Mouse (Mus musculus) CD4-positive helper T cell, adult 2 months (primary cell): Measurements from ENCODE around the gene 1700030J22Rik.

Experiments
- DNase-seq: peaks from one replicate; pipeline ENCODE4 v3.0.0-alpha.2; 2012; ENCODE audit warnings: low read depth, missing footprints, low spot score

Gene 1700030J22Rik

DNA sequence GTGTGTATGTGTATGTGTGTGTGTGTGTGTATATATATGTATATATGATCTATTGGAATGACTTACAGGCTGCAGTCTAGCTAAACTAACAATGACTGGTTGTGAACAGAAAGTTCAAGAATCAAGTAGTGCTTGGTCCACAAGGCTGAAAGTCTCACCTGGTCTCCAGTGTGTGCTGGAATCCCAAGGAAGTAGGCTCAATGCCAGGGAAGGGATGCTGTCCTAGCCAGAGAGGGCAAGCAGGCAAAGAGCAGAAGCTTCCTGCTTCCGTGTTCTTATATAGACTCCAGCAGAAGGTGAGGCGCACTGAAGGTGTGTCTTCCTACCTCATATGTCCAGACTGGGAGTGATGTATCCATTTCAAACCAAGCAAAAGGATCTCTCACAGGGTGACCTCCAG, 27.0 kb downstream of the 1700030J22Rik start:
- DNase-seq = no peak

DNA sequence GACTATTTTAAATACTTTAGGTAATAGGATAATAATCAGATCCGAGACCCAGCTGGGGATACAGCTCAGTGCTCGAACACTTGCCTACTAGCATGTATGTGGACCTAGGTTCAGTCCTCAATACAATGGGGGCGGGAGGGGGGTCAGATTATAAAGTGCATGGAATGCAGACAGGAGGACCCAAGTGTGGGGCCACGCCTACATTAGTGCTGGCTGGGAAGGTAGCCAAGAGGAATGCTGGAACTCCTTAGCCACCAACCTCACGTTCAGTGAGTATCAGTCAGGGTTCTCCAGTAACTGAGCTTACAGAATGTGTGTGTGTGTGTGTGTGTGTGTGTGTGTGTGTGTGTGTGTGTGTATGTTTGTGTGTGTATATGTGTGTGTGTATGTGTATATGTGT, 27.4 kb downstream of the 1700030J22Rik start:
- no peak for DNase-seq

DNA sequence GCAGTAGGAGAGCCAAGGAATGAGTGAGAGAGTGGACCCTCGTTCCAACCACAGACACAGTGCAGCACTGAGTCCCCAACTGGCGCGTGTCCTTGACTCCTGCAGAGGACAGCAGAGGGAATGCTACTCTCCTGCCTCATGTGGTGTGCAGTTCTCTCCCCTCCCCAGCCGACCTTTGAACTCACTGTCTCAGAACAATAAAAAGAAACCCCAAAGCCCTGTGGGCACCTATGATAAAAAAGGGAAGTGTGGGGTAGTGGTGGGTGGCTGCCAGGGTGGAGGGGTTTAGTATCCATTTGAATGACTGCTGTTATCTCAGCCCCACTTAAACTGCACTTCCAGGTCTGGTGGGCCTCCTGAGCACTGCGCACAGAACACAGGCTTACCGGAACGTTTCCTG, 31.2 kb downstream of the 1700030J22Rik start:
- no peak for DNase-seq

DNA sequence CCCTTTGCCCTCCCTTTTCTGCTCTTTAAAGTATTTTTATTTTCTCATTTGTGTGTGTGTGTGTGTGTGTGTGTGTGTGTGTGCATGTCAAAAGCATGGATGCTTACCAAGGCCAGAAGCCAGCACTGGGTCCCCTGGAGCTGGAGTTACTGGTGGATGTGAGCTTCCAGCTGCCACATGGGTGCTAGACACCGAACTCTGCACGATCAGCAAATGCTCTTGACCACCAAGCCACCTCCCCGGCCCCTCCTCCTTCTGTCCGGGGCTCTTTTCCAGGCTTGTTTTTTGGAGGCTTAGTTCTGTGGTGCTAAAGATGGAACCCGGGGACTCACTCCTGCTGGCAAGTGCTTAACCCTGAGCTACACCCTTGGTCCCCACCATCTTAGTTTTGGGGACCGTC, 31.9 kb downstream of the 1700030J22Rik start:
- no peak for DNase-seq

DNA sequence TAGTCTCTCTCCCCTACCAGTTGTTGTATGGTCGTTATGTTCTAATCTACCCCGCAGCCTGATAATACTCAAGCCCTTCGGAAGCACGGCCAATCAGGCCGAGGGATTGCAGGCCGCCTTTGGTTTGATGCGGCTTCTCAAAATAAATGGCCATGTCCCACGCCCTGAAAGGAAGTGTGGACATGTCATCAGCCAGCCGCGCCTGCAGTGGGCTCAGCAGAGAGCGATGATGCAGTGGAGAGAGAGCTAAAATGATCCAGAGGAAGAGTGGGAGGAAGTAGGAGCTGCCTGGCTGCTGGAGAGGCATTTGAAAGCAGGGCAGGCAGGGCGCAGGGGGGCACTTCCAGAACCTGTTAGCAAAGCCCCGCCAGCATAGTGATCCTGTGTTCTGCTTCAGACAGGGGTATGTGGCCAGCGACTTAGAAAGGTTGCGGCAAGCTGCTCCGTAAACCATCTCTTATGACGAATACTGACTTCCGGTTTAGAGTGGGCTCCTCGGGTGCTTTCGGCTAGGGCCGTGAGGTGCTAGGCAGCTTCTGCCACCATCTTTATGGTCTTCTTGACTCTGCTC, 32.4 kb downstream of the 1700030J22Rik start:
- DNase-seq = peak; percentile 70

DNA sequence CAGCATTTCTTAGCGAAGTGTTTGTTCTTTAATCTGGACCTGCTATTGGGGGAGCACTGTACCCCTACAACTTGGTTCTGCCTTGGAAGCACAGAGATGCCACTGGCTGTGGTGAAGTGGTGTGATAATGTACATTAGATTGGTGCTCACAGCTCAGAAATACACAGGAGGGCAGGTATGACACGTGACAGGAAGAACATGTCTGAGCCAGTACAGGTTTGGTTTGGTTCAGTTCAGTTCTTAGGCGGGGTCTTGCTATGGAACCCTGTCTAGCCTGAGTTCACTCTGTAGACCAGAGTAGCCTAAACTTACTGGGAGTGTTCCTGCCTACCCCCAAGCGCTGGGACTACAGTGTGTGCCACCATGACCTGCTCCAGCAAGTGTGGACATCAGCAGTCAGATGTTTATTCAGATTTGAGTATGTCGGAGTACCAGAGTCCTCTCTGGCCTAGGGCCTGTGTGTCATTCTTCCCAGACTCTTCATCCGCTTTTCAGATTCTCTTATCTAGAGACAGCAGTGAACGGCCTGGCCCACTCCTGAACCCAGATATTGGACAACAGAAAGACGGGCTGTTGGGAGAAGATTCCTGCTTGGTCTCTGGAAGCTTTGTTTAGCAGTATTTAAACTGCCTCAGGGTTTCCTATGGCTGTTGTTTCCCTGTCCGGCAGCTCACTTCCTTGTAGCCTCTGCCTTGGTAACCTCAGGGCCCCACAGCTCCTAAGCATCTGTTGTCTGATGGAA, 33.4 kb downstream of the 1700030J22Rik start:
- peak; percentile 16 for DNase-seq

DNA sequence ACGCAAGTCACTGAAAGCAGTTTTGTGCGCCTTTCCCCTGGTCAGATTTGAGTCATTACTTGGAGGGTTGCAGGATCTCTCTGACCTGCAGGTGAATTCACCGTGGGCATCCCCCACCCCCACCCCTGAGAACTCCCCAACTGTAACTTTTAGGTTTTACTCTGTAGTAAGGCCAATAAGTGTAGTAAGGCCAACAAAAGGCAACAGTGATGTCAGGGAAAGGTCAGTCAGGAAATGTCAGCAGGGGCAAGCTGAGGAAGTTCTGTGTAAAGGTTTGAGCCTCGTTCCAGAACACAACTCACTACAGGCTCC, 34.4 kb downstream of the 1700030J22Rik start:
- DNase-seq = no peak

DNA sequence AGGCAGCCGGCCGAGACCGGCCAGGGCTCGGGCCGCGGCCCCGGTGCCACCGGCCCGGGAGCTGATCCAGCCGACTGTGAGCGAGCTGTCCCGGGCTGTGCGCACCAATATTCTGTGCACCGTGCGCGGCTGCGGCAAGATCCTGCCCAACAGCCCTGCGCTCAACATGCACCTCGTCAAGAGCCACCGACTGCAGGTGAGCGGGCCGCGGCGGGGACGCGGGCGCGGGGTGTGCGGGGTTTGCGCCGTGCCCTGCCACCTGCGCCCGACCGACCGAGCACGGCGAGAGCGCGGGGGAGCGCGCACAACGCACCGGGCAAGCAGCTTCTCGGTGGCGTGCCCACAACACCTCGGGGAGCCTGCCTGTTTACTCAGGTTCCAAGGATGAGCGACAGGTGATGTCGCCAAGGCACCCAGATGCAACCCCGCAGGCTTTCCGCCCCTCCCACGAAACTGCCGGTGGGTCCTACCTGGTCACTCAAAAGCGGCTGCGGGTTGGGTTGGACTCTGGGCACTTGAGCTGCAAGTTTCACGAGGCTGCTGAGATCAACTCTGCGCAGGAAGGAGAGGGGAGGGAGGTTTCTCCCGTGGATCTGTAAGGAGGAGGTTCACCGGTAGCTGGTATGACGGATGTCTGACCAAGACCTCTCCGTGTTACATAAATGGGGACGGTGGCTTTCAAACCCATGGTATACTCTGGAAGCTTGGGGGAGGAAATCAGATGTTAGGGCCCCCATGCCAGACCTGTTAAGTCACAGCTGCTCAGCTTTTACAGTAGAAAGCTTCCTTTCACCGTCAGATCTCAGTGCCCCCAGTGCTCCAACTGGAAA, 35.0 kb downstream of the 1700030J22Rik start:
- peak; percentile 51 for DNase-seq

DNA sequence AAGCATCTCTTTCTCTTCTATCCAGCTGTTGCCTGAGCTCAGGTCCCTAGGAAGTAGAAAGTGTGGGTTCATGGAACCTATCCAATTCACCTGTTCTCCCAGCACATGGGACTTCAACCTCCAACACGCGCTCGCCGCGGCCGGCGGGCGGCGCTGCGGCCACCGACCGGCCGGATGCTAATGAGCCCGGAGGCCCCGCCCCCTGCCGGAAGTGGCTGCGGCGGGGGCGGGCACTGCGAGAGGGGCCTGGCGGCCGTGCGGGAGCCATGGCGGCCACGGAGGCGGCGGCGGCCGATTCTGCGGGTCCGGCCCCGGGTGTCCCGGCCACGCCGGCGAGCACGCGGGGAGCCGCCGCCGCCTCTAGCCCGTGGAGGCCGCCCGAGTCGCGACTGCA, 35.6 kb downstream of the 1700030J22Rik start, which contains the start of gene Atmin:
Gene Atmin (plus strand): TSS at position 233 of the 394 bp plus-strand sequence.
- peak; percentile 87 for DNase-seq

DNA sequence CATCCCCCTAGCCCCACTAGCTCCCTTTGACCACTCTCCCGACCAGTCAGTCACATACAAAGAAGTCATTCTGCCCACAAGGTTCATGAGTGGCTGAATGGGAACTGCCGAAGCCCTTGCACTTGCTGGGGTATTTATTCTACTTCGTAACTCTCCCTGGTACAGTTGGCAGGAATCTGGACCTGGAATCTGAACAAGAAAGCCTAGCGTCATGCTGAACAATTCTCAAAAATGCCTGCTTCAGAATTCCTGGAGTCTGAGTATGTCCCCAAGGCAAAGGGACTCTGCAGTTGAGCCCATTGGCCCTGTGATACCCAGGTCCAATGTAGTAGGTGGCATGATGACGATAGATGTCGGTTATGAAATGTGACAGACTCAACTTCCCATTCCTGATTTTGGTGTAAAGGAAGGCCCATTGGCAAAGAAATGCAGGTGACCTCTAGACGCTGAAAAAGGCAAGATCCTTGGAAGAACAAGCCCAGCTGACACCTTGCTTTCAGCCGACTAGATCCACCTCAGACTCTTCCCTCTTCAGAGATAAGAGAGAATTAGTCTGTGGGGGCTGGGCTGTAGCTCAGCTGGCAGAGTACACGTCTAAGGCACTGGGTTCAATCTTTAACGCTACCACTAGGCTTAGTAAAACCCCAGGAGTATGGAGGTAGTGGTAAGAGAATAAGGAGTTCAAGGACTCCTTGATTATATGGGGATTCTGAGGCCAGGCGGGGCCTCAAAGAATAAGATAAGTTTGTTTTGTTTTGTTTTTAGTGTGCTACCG, 36.3 kb downstream of the 1700030J22Rik start:
- DNase-seq = peak; percentile 14

DNA sequence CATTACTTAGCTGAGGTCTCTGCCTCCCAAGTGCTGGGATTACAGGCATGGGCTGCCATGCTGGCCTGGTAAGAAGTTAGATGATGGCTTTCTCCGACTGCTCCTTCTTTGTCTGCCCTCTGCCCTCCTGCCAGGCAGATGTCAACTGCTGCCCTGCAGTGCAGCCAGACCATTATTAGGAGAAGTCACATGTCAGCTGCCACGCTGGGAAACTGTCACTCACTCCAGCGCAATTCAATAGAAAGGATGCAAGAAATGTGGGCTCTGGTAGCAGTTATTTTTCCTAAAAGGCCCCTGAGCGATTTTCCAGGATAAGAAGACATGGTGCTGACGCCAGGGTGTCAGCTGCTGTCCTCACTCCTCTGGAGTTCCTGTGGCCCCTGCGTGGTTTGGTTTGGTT, 43.3 kb downstream of the 1700030J22Rik start:
- no peak for DNase-seq

DNA sequence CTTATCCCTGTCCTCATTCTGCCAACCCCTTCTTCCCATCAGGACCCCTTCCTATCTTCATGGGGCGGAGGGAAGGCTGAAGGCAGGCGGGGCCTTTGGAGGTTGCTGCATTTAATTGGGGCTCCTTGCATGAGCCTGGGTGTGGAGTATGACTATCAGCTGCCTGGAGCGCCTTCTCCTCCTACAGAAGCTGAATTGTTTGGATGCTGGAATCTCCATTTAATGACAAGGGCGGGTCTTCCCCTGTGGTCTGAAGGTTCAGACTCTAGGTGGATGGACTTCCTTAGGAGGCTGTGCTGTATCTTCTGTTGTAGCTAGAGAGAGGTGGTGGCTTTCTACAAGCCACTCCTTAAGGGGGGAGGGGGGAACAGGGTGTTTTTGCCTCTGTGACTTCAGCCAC, 43.8 kb downstream of the 1700030J22Rik start:
- no peak for DNase-seq

DNA sequence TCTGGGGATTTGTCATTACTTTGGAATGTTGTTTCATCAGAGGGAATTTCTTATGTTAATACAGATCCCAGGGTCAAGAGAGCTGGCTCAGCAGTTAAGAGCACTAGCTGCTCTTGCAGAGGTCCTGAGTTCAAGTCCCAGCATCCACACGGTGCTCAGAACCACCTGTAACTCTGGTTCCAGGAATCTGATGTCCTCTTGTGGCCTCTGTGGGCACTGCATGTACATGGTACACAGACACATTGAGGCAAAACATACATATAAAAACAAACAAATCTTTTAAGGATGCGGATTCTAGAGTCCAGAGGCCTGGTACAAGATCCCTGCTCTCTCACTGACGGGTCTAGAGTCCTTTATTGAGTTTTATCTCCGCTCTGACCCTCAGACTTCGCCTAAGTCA, 50.2 kb downstream of the 1700030J22Rik start:
- no peak for DNase-seq

DNA sequence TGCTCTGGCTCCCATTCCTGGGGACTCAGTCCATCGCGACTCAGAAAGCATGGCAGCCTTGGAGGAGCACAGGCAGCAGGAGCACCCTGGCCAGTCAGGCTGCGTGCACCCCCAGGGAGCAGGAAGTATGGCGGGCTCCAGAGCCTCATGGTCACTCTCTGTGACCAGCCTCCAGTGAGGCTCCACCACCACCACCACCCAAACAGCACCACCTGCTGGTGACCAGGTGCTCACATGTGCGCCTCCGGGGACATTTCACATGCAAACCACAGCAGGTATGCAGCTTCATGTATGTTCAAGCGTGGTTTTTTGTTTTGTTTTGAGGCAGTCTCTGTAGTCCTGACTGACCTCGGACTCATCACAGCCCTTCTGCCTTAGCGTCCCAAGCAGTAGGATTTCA, 50.9 kb downstream of the 1700030J22Rik start:
- DNase-seq = peak; percentile 43

DNA sequence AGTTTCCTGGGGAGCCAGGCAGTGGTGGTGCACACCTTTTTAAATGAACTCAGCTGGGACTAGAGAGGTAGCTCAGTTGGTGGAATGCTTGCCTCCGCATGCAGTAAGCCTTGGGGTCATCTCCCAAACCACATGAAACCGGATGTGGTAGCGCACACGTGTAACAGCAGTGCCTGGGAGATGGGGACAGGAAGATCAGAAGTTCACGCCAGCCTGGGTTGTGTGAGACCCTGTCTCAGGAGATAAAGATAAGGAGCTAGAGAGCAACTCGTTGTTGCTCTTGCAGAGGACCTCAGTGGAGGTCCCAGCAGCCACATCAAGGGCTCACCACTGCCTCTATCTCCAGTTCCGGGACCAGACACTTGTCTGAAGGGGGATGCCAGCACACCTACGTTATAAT, 55.2 kb downstream of the 1700030J22Rik start:
- peak; percentile 64 for DNase-seq

DNA sequence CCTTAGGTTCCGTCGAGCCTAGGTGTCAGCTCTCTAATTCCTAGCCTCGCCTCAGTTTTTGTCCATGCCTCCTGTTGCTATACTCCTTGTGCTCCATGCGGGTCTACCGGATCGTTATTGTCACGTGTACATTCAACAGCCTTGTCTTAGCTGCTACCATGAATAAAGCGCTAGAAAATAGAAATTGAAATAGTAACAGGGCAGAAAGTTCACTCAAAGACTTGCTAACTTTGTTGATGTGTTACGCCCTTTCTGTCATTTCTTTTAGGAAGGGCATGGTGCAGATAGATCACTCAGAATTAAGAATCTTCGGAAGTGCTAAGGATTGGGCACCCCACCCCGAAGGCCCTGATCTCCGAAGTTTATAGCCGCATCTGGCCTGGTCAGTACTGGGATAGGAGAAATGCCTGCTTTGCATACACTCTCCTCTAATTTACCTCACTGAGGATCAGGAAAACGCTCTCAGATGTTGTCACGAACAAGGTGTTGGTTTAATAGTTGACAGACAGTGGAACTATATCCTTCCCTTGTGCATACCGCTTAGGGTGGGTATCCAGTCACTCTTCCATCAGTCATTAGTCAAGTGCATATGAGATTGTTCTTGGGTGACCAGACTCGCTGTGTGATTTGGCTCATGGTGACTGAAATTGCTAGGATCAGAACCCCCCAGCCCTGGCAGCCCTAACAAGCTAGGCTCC, 56.5 kb downstream of the 1700030J22Rik start:
- DNase-seq = no peak

DNA sequence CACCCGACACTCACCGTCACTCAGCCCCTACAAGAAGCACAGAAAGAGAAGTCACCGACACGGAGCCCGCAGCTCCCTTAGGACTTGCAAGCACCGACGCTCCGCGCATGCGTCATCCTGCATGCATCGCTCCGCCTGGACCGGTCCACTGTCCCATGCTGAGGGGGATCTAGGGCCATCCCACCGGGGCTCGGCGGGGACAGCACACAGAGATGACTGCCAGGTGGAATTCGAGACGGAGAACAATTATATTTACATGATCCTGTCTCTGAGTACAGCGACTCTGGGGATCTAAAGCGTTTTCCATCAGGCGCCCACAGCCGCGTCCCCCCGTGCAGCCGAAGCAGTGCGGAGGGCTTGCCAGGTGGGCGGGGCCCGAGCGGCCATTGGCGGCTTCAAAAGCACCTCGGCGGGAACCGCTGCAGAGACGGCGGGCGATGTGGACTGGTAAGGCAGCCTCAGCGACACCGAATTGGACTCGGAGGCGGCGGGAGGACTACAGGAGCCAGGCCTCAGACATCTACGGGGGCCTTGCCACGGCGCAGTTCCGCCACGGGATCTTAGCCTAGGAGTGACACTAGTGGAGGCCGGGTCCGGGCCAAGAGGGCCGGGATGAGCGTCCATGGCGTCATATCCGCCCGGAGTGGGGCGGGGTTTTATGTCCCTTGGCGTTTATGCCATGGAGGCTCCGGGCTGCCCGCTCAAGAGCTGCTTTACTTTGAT, 57.3 kb downstream of the 1700030J22Rik start, which contains the start of the genes Cmc2 and Cenpn:
Gene Cmc2 (minus strand): TSS at position 119 of the 723 bp plus-strand sequence.
Gene Cenpn (plus strand): TSS at position 394 of the 723 bp plus-strand sequence.
- DNase-seq = peak; percentile 95

DNA sequence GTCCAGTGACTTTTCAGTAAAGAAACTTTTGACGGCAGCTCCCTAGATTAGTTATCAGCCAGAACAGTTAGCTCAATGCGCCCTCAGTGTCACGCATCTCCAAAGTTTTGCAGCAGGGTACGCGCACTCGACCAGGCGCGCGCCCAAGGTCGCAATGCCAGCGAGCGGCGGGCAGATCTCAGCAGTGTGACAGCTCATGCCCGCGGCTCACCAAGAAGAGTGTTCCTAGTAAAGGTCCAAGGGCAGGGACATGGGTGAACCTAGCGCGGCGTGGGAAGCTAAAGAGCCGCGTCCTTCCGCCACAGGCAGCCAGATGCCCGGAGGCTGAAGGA, 57.8 kb downstream of the 1700030J22Rik start:
- no peak for DNase-seq
